Mouse (Mus musculus): ENCODE measurements around the gene Tjp3. TPM values are rescaled to one million over a fixed set of nuclear protein-coding genes. Genes with fewer than 3 reads are reported as not detected.

The Tjp3 gene
- polyA plus RNA-seq, 1 experiment from 2014 or later = 47.0 TPM

- Histone ChIP-seq H3K27me3 (replicated peaks) (no peaks in the 10 kb centered on the region), H3K4me1 (replicated peaks) (peaks cover 58% of the 10 kb centered on the region), H3K36me3 (peaks cover 18% of the 10 kb centered on the region), H3K9ac (peak overlapping the region; percentile 18; the same call in 1 of the 2 replicates), H3K27ac (peak overlapping the region; percentile 57), H3K4me2 (replicated peaks) (peak overlapping the region; percentile 43), H3K9me3 (no peaks in the 10 kb centered on the region), H3K4me3 (replicated peaks) (no peak overlapping the region)
- 67% methylated on average over 4 of the region's 4 CpGs for WGBS
- no peak for ATAC-seq
Measured at GRCm38 (mm10) chr10:81302288-81302687, 10.9 kb upstream of the Tjp3 start.

DNA sequence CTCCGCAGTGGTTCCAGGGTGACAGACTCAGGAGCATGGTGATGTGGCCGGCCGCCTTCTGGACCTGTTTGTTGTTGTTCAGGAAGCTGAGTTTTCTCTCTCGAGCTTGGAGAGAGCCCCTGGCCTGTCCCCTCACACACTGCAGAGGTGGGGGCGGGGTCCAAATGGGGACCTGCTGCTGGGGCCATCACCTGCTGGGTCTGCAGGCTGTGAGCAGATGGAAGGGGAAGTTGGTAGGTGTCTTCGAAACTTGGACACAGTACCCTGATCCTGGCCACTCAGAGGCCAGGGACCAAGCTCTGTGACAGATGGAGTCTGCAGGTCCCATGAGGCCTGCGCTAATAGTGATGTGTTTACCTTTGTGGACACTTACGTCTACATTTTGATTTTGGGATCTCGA, 9.9 kb upstream of the Tjp3 start:
- no peaks in the 10 kb centered on the region for H3K27me3 ChIP-seq (replicated peaks)
- peaks cover 60% of the 10 kb centered on the region for H3K4me1 ChIP-seq (replicated peaks)
- H3K4me2 ChIP-seq (replicated peaks) = no peak overlapping the region
- WGBS = 80% methylated on average over 9 of the region's 9 CpGs
- no peak overlapping the region for H3K27ac ChIP-seq
- no peak overlapping the region for H3K4me3 ChIP-seq (replicated peaks)
- no peak overlapping the region for H3K9ac ChIP-seq
- no peaks in the 10 kb centered on the region for H3K9me3 ChIP-seq
- H3K36me3 ChIP-seq = peaks cover 8% of the 10 kb centered on the region
- no peak for ATAC-seq

DNA sequence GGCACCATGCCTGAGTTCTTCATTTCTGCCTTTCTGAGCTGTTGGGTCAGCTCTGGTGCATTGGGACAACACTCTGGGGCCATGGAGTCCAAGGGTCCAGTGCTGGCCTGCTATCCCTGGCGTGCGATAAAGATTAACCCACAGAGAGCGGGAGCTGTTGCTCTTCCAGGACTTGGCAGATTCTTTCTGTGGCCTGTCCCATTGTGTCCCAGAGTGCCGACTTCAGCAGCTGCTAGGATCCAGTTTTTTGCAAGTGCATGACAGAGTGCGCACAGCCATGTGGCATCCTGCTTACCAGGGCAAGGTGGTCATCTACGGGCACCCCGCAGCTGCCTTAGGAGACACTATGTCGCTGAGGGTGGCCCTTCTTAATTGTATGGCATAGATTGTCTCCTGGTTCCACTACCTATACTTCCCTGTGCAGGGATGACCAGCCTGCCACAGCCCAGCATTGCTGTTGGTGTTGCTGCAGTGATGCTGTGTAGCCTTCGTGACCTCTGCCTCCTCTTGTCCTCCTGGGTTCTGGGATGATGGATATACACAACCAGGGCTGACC, 9.0 kb upstream of the Tjp3 start:
- no peak overlapping the region for H3K4me2 ChIP-seq (replicated peaks)
- 0 out of 2 replicates have a peak overlapping the region, but pooled peaks have one; percentile 8 for H3K9ac ChIP-seq
- 73% methylated on average over 9 of the region's 9 CpGs for WGBS
- H3K36me3 ChIP-seq = no peaks in the 10 kb centered on the region; the same call in 1 of the 2 replicates
- H3K9me3 ChIP-seq = no peaks in the 10 kb centered on the region
- H3K27me3 ChIP-seq (replicated peaks) = no peaks in the 10 kb centered on the region
- 0 out of 2 replicates have a peak overlapping the region, but pooled peaks have one; percentile 11 for H3K27ac ChIP-seq
- H3K4me1 ChIP-seq (replicated peaks) = peaks cover 65% of the 10 kb centered on the region
- ATAC-seq = no peak
- H3K4me3 ChIP-seq (replicated peaks) = no peak overlapping the region

DNA sequence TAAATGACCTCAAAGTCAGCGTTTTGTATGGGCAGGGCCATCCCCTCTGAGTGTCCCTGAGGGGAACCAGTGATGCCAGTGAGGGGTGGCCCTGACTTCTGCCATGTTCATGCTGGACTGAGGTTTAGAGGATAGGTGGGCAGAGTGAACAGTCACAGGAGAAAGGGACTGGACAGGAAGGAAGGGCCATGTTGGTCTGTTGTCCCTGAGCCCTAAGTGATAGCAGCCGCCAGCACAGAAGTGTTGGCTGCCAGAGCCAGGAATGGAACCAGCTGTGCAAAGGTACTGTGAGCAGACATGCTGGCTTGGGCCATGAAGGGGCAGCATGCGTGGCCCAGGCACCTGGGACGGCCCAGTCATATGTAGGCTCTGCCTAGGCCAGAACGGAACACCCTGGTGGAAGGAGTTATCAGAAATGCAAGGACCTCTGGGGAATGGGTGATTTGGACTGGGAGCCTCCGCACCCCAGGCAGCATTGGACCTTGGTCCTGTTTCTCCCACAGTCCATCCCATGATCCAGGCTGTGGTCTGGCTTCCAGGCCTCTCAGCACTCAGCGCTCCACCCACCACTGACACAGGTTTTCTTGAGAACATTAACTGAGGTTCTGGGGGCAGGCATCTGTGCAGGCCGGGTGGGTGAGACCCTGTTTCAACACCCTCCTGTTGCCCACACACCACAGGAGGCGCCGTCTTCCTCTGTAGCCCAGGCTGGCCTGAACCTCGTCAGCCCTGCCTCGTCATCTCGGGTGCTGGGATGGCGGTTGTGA, 8.4 kb upstream of the Tjp3 start:
- 83% methylated on average over 14 of the region's 14 CpGs for WGBS
- Histone ChIP-seq H3K4me1 (replicated peaks) (peaks cover 70% of the 10 kb centered on the region), H3K9me3 (no peaks in the 10 kb centered on the region), H3K4me2 (replicated peaks) (no peak overlapping the region), H3K9ac (peak overlapping the region; percentile 18; the same call in 1 of the 2 replicates), H3K27me3 (replicated peaks) (no peaks in the 10 kb centered on the region), H3K27ac (0 out of 2 replicates have a peak overlapping the region, but pooled peaks have one; percentile 11), H3K36me3 (no peaks in the 10 kb centered on the region; the same call in 1 of the 2 replicates), H3K4me3 (replicated peaks) (no peak overlapping the region)
- ATAC-seq = no peak

- no peak overlapping the region for H3K9ac ChIP-seq
- WGBS = 89% methylated on average over 17 of the region's 17 CpGs
- H3K4me2 ChIP-seq (replicated peaks) = no peak overlapping the region
- no peaks in the 10 kb centered on the region for H3K9me3 ChIP-seq
- ATAC-seq = no peak
- no peaks in the 10 kb centered on the region for H3K27me3 ChIP-seq (replicated peaks)
- peaks cover 74% of the 10 kb centered on the region for H3K4me1 ChIP-seq (replicated peaks)
- peak overlapping the region; percentile 10; the same call in 1 of the 2 replicates for H3K27ac ChIP-seq
- H3K4me3 ChIP-seq (replicated peaks) = no peak overlapping the region
- no peaks in the 10 kb centered on the region; the same call in 1 of the 2 replicates for H3K36me3 ChIP-seq
Measured at GRCm38 (mm10) chr10:81298369-81299100, 7.2 kb upstream of the Tjp3 start.

DNA sequence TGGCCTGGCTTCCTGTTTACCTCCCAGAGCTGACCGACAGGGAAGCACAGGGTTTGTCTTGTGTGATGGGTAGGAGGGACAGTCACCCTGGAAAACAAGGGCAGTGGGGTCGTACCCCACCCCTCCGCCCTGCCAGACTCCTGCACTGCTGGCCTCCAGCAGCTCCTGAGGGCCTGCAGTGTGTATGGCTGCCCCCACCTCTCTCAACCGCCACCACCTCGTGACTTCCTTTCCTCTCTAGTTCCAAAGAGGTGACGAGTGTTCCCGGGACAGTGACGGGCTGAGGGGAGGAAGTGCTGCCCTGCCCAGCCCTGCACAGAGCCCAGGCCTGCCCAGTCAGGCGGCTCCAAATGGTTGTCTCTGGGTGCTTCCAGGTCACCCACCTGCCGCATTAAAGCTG, 6.5 kb upstream of the Tjp3 start:
- ATAC-seq = no peak
- Histone ChIP-seq H3K27ac (peak overlapping the region; percentile 10), H3K4me1 (replicated peaks) (peaks cover 67% of the 10 kb centered on the region), H3K4me2 (replicated peaks) (0 out of 2 replicates have a peak overlapping the region, but pooled peaks have one; percentile 11), H3K9ac (peak overlapping the region; percentile 10; the same call in 1 of the 2 replicates), H3K9me3 (no peaks in the 10 kb centered on the region), H3K27me3 (replicated peaks) (no peaks in the 10 kb centered on the region), H3K4me3 (replicated peaks) (no peak overlapping the region), H3K36me3 (no peaks in the 10 kb centered on the region; the same call in 1 of the 2 replicates)
- 43% methylated on average over 10 of the region's 10 CpGs for WGBS

DNA sequence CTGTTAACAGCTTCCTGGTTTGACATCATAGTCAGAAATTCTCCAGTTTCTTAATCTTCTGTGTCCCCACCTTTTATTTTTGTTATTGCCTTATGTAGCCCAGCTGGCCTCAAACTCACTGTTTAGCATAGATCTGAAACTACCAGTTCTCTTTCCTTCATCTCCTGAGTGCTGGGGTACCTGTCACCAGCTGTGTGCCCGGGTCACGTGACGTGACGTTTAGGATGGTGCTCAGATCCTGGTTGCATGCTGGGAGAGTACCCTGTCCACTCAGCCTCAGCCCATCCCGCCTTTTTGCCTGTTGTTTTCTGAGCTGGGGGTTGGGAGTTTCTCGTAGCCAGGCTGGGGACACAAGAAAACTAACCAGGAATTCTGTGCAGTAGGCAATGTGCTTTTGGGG, 5.9 kb upstream of the Tjp3 start:
- WGBS = 78% methylated on average over 6 of the region's 6 CpGs
- Histone ChIP-seq H3K36me3 (no peaks in the 10 kb centered on the region; the same call in 1 of the 2 replicates), H3K4me1 (replicated peaks) (peaks cover 63% of the 10 kb centered on the region), H3K4me2 (replicated peaks) (0 out of 2 replicates have a peak overlapping the region, but pooled peaks have one; percentile 11), H3K9ac (no peak overlapping the region), H3K27ac (peak overlapping the region; percentile 10; the same call in 1 of the 2 replicates), H3K9me3 (no peaks in the 10 kb centered on the region), H3K4me3 (replicated peaks) (no peak overlapping the region), H3K27me3 (replicated peaks) (no peaks in the 10 kb centered on the region)
- no peak for ATAC-seq

- 88% methylated on average over 6 of the region's 6 CpGs for WGBS
- Histone ChIP-seq H3K9ac (0 out of 2 replicates have a peak overlapping the region, but pooled peaks have one; percentile 85), H3K27me3 (replicated peaks) (no peaks in the 10 kb centered on the region), H3K4me3 (replicated peaks) (no peak overlapping the region), H3K4me2 (replicated peaks) (no peak overlapping the region), H3K36me3 (no peaks in the 10 kb centered on the region; the same call in 1 of the 2 replicates), H3K9me3 (no peaks in the 10 kb centered on the region), H3K27ac (no peak overlapping the region), H3K4me1 (replicated peaks) (peaks cover 50% of the 10 kb centered on the region)
- ATAC-seq = no peak
Measured at GRCm38 (mm10) chr10:81295185-81295584, 3.8 kb upstream of the Tjp3 start.

GRCm38 (mm10) chr10:81294442-81294841, 3.1 kb upstream of the Tjp3 start:
- ATAC-seq = no peak
- no peaks in the 10 kb centered on the region for H3K27me3 ChIP-seq (replicated peaks)
- 31% methylated on average over 8 of the region's 8 CpGs for WGBS
- H3K4me3 ChIP-seq (replicated peaks) = peak overlapping the region; percentile 72
- H3K27ac ChIP-seq = no peak overlapping the region
- peak overlapping the region; percentile 95 for H3K4me2 ChIP-seq (replicated peaks)
- peak overlapping the region; percentile 85; the same call in 1 of the 2 replicates for H3K9ac ChIP-seq
- no peaks in the 10 kb centered on the region; the same call in 1 of the 2 replicates for H3K36me3 ChIP-seq
- no peaks in the 10 kb centered on the region for H3K9me3 ChIP-seq
- H3K4me1 ChIP-seq (replicated peaks) = peaks cover 43% of the 10 kb centered on the region

DNA sequence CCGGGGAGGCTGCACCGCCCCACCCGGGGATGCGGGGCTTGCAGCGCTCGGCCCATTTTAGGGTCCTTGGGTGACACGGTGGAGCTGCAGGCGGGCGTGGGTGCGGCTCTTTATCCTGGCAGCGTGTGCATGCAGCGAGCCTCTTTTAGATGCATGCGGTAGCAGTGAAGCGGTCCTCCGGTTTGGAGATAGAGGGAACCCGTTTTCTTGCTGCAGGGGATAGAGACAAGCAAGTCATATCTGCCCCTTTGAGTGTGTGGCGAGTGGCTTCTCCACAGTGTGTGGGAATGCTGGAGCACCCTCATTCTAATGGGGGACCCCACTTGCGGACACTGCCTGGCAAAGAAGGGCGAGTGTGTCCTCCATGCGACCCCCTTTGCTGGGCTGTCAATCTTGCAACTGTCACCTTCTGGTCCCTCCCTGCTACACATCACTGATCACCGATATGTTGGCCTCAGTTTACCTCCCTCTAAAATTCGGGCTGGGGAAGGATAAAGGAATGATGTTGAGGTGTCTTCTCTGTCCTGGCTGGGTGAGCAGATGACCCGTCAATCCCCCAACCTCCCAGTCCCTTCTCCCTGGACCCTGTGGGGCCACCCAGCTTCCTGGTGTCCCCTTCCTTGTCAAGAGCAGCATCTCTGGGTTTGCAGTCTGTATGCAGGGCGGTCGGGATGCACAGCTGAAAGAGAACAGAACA, 2.1 kb upstream of the Tjp3 start:
- Histone ChIP-seq H3K27me3 (replicated peaks) (no peaks in the 10 kb centered on the region), H3K4me3 (replicated peaks) (peak overlapping the region; percentile 72), H3K9me3 (no peaks in the 10 kb centered on the region), H3K4me1 (replicated peaks) (peaks cover 46% of the 10 kb centered on the region), H3K9ac (peak overlapping the region; percentile 85), H3K36me3 (no peaks in the 10 kb centered on the region; the same call in 1 of the 2 replicates), H3K27ac (peak overlapping the region; percentile 85), H3K4me2 (replicated peaks) (peak overlapping the region; percentile 95)
- 2% methylated on average over 25 of the region's 25 CpGs for WGBS
- no peak for ATAC-seq

DNA sequence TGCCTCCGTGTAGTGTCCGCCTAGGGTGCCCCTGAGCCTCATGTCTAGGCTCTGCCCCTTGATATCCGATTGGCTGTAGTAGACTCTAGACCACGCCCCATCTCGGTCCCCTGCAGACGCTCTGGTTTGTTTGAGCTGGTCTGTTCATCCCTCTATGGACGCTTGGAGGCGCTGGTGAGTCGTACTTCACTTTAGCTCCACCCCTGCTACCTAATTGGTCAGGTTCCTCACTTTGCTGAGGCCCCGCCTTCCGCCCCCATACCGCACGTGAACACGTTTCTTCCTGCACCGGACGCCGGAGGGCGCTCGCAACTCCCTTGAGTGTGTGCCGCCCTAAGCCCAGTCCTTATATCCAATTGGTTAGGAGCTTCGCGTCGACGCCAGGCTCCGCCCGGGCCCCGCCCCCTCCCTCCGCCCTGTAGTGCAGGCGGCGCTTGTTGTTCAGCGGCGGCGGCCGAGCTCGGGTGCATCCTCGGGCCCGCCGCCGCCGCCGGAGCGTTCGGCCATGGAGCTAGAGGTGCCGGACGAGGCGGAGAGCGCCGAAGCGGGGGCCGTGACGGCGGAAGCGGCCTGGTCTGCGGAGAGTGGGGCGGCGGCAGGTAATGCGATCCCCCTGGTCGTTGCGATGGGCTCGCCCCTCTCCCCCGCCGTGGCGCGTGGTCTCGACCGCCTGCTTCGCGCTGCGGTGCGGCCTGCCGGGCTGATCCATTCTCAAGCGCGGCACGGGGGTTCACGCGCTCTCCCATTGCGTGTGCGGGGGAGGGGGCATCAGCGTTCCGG, 1.4 kb upstream of the Tjp3 start, which contains the start of gene Pip5k1c:
TSS of gene Pip5k1c (plus strand) at position 410 of the 780 bp plus-strand sequence.
- Histone ChIP-seq H3K4me3 (replicated peaks) (peak within 1 kb of the TSS; percentile 72), H3K9ac (peak within 1 kb of the TSS; percentile 85), H3K27ac (peak within 1 kb of the TSS; percentile 85), H3K4me2 (replicated peaks) (peak within 1 kb of the TSS; percentile 95), H3K9me3 (no peaks in the 10 kb centered on the region), H3K4me1 (replicated peaks) (peaks cover 46% of the 10 kb centered on the region), H3K27me3 (replicated peaks) (no peaks in the 10 kb centered on the region), H3K36me3 (no peaks in the 10 kb centered on the region; the same call in 1 of the 2 replicates)
- under 1% methylated on average over 80 of the region's 80 CpGs for WGBS
- peak; percentile 93 for ATAC-seq
